Mouse (Mus musculus) small intestine, adult 2 months (tissue): ENCODE results near the gene Gm28551. TPM values are rescaled to one million over a fixed set of nuclear protein-coding genes. Genes with fewer than 3 reads are reported as not detected.
"Not testable (repeated sequence)": the region's sequence is repeated elsewhere in the genome, so short reads cannot be mapped to it uniquely, and the experiment has no call there.

Experiments
- H3K27ac ChIP-seq: fragments of 200-500 bp; 2 replicates; pipeline ENCODE4 v1.5.1; 2012; ENCODE audit warnings: low read depth, low read length, control low read depth, inconsistent platforms; ENCODE audit not compliant: insufficient read depth
- H3K27me3 ChIP-seq: fragments of 200-500 bp; 2 replicates; pipeline ENCODE4 v1.6.1; 2012; ENCODE audit warnings: mild to moderate bottlenecking, moderate library complexity, low read length, inconsistent platforms; ENCODE audit not compliant: control insufficient read depth, insufficient read depth
- H3K36me3 ChIP-seq: fragments of 200-500 bp; 2 replicates; pipeline ENCODE4 v1.6.1; 2012; ENCODE audit warnings: mild to moderate bottlenecking, low read length, control low read depth, inconsistent platforms; ENCODE audit not compliant: control insufficient read depth, insufficient read depth
- H3K4me1 ChIP-seq: fragments of 200-500 bp; 2 replicates; pipeline ENCODE4 v1.6.1; 2012; ENCODE audit warnings: low read length, inconsistent platforms, mixed read lengths; ENCODE audit not compliant: control insufficient read depth, insufficient read depth, insufficient read length
- H3K4me3 ChIP-seq: fragments of 200-500 bp; 2 replicates; pipeline ENCODE4 v1.5.1; 2012; ENCODE audit warnings: low read depth, mild to moderate bottlenecking, control low read depth, inconsistent platforms, low read length, moderate library complexity
- CTCF ChIP-seq: fragments of 200-500 bp; IDR thresholded peaks from 2 replicates; pipeline ENCODE4 v1.5.1; 2012; ENCODE audit warnings: low read depth, mild to moderate bottlenecking, control low read depth, inconsistent platforms, low read length, moderate library complexity, mixed read lengths; ENCODE audit not compliant: insufficient replicate concordance, insufficient read length; ENCODE audit errors: extremely low read depth
- POLR2A ChIP-seq: fragments of 200-500 bp; IDR thresholded peaks from 2 replicates; pipeline ENCODE4 v1.6.1; 2012; ENCODE audit warnings: low read depth, mild to moderate bottlenecking, control low read depth, inconsistent platforms, low read length, moderate library complexity
- WGBS: fragments of 180-500 bp; shearing (Covaris S2); methylation state at CpG from one replicate; pipeline ENCODE4 v1.1.7; 2018; 5-methylcytosine and 5-hydroxymethylcytosine counted together
- polyA plus RNA-seq: library from polyadenylated mRNA; depleted of rRNA; stranded (reverse); fragments of >200 nt; gene quantifications from 2 replicates; pipeline ENCODE4 v1.2.3, GENCODE M21; 2012

Gm28551 gene
- polyA plus RNA-seq, 1 experiment = not detected

DNA sequence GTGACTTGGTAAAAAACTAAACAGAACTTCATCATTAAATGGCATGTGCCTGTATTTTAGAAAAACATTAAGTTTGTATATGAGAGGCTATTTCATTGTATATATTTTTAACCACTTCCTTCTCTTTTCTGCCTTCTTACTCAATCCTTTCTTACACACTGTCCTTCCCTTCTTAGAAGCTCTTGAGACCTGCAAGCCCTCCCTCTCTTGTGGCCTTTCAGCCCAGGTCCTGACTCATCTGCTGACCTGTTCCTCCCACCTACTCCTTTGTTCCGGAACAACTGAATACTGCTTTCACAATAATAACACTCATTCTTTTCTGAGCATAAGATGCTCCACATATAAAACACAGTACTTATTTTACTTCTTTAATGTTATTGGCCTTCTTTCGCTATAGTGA, 11.4 kb downstream of the Gm28551 start:
- H3K27me3 ChIP-seq = no peaks in the 10 kb centered on the region
- TF ChIP-seq CTCF (no peak), POLR2A (no peak)
- no peak overlapping the region for H3K4me3 ChIP-seq
- 97% methylated on average over 2 of the region's 2 CpGs for WGBS
- H3K36me3 ChIP-seq = peaks cover 13% of the 10 kb centered on the region
- no peaks in the 10 kb centered on the region for H3K4me1 ChIP-seq
- no peak overlapping the region for H3K27ac ChIP-seq

DNA sequence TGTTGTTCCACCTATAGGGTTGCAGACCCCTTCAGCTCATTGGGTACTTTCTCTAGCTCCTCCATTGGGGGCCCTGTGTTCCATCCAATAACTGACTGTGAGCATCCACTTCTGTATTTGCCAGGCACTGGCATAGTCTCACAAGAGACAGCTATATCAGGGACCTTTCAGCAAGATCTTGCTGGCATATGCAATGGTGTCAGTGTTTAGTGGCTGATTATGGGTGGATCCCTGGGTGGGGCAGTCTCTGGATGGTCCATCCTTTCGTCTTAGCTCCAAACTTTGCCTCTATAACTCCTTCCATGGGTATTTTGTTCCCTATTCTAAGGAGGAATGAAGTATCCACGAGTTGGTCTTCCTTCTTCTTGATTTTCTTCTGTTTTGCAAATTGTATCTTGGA, 15.1 kb downstream of the Gm28551 start:
- H3K27ac ChIP-seq, H3K4me3 ChIP-seq, H3K27me3 ChIP-seq, H3K36me3 ChIP-seq, H3K4me1 ChIP-seq: not testable (repeated sequence)
- WGBS = 70% methylated on average over 2 of the region's 2 CpGs

DNA sequence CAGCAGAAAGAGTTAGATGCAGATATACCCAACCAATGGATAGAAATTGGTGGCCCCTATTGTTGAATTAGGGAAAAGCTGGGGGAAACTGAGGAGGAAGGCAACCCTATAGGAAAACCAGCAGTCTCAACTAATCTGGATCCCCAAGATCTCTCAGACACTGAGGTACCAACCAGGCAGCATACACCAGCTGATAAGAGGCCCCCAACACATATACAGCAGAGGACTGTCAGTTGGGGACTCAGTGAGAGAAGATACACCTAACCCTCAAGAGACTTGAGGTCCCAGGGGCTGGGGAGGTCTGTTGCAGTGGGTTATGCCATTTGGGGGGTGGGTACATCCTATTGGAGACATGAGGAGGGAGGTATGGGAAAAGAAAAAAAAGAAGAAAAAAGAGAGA, 17.0 kb downstream of the Gm28551 start:
- H3K27ac ChIP-seq = no peak overlapping the region
- no peaks in the 10 kb centered on the region for H3K27me3 ChIP-seq
- H3K36me3 ChIP-seq = no peaks in the 10 kb centered on the region
- no peaks in the 10 kb centered on the region for H3K4me1 ChIP-seq
- H3K4me3 ChIP-seq = no peak overlapping the region
- TF ChIP-seq POLR2A = no peak
- TF ChIP-seq CTCF = no peak

DNA sequence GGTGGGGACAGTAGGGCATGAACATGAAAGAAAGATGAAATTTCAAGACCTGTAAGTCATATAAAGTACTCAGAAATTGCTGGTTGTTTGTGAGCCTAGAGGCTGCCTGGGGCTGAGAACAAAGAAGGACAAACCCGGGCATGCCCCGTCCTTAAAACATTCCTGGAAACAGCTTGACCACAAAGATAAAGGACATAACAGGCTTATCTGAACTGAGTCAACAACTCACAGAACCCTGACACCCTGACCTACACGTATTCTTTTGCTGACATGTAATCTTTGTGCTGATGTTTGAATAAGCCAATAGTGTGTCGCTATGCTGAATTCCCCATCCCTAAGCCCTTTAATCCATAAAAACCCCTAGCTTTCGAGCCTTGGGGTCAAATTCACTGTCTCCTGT, 18.9 kb downstream of the Gm28551 start:
- H3K27ac ChIP-seq, H3K4me1 ChIP-seq, H3K36me3 ChIP-seq, H3K4me3 ChIP-seq, H3K27me3 ChIP-seq: not testable (repeated sequence)
- whole genome bisulfite sequencing = 59% methylated on average over 5 of the region's 5 CpGs

DNA sequence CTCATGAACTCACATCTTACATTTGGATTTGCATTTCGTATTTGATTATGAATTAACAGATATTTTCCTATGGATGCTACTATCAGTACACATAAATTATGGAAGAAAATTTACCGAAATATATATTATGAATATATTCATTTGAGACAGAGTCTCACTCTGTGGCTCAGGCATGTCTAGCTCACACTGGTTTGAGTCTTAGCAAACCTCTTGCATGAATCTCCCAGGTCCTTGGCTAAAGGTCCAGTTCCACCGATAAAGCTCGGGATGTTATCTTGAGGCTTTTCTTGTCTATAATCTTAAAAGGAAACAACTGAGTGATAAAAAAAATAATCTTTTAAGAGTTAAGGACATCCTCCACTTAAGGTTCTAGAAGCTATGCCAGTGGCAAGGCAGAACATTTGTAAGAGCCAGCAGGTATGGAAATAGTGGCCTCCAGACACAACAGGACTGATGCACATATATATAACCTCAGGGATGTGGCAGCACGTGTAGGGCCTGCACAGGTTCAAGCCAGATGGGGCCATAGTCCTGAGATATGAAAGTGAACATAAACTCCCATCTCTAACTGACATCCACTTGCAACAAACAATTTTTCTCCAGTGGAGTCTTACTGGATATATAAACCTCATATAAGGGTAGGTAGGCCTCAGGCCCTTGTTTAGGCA, 27.5 kb downstream of the Gm28551 start:
- Histone ChIP-seq H3K4me1 (peaks cover 8% of the 10 kb centered on the region; the same call in 1 of the 2 replicates), H3K27ac (no peak overlapping the region), H3K36me3 (peaks cover 8% of the 10 kb centered on the region), H3K27me3 (no peaks in the 10 kb centered on the region), H3K4me3 (no peak overlapping the region)
- 54% methylated on average over 5 of the region's 5 CpGs for WGBS
- no peak for TF ChIP-seq CTCF
- TF ChIP-seq POLR2A = no peak

DNA sequence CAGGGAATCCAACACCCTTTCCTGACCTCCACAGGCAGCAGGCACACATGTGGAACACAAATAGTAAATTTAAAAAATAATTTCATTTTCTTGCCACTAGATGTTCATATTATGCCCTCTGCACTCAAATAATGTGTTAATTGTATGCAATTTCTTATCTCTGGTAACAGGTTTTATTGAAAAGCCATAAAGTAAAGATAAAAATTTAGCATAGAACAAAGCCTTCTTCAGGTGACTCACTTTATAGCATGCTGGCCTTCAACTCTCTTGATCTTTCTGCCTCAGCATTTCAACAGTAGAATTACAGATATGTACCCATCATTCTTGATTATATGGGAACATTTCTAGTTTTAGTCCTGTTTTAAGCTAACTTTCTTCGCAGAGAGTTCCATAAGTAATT, 28.2 kb downstream of the Gm28551 start:
- Histone ChIP-seq H3K27ac (no peak overlapping the region), H3K27me3 (no peaks in the 10 kb centered on the region), H3K4me1 (peaks cover 8% of the 10 kb centered on the region; the same call in 1 of the 2 replicates), H3K4me3 (no peak overlapping the region), H3K36me3 (peaks cover 8% of the 10 kb centered on the region)
- TF ChIP-seq POLR2A (no peak), CTCF (no peak)
- 46% methylated on average over 1 of the region's 1 CpGs for WGBS

DNA sequence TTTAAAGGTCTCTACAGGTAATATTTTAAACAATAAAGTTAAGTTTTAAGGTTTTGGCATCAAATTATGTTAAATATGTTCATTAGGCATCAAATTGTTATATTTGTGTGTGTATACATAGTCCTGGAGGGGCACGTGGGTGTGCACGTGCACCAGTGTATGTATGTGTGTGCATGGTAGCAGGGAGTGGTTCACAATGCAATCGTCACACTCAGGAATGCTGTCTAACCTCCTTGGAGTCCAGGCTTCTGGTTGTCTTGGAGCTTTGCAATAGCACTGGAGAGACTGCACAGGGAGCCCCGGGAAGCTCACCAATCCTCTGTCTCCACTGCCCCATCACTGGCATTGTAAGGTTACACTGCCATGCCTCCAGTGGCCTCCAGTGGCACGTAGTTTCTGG, 29.2 kb downstream of the Gm28551 start:
- H3K36me3 ChIP-seq = peaks cover 12% of the 10 kb centered on the region
- H3K4me1 ChIP-seq = peaks cover 8% of the 10 kb centered on the region; the same call in 1 of the 2 replicates
- 62% methylated on average over 5 of the region's 5 CpGs for WGBS
- no peak overlapping the region for H3K4me3 ChIP-seq
- no peak overlapping the region for H3K27ac ChIP-seq
- no peaks in the 10 kb centered on the region for H3K27me3 ChIP-seq
- no peak for TF ChIP-seq POLR2A
- TF ChIP-seq CTCF = no peak
